Mouse (Mus musculus) CD8-positive naive resting alpha-beta T cell, adult 57 days (primary cell): ENCODE data around the gene Mta2. TPM values are rescaled to one million over a fixed set of nuclear protein-coding genes. Genes with fewer than 3 reads are reported as not detected.

Source experiments
- total RNA-seq: library from RNA; stranded (reverse); gene quantifications from one replicate; pipeline ENCODE4 v1.2.4, GENCODE M21; 2023

The Mta2 gene
- total RNA-seq = 164 TPM

DNA sequence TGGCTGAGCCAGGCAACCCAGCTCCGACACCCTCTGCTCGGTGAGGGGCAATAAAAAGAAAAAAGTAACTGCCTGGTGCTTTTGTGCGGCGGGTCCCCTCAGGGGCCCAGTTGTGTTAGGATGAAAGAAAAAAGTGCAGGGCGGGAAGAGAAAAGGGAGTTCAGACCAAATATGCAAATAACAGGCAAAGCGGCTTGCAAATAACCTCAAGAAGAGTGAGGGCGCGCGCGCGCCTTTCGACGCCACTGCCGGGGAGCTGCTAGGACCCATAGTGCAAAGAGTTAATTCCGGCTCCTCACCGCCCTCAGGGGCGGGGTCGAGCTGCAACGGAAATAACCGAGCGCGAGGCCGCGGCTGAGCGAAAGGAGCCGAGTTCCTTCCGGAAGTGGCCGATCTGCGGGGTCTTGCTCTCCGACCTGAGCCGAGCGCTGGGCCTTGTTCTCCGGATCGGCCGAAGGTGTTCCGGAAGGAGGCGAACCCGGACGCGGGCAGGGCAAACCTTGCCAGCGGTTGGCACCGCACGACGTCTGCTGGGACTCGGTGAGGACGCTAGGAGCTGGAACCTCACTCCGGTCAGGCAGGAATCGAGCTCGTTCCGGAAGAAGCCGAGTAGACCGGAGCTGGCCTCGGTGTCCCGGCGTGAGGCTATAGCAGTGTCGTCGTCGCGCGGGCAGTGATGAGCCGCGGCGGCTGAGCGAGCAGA lies at the start of gene Mta2:
Gene Mta2 (plus strand): TSS at position 361 of the 703 bp plus-strand sequence.

DNA sequence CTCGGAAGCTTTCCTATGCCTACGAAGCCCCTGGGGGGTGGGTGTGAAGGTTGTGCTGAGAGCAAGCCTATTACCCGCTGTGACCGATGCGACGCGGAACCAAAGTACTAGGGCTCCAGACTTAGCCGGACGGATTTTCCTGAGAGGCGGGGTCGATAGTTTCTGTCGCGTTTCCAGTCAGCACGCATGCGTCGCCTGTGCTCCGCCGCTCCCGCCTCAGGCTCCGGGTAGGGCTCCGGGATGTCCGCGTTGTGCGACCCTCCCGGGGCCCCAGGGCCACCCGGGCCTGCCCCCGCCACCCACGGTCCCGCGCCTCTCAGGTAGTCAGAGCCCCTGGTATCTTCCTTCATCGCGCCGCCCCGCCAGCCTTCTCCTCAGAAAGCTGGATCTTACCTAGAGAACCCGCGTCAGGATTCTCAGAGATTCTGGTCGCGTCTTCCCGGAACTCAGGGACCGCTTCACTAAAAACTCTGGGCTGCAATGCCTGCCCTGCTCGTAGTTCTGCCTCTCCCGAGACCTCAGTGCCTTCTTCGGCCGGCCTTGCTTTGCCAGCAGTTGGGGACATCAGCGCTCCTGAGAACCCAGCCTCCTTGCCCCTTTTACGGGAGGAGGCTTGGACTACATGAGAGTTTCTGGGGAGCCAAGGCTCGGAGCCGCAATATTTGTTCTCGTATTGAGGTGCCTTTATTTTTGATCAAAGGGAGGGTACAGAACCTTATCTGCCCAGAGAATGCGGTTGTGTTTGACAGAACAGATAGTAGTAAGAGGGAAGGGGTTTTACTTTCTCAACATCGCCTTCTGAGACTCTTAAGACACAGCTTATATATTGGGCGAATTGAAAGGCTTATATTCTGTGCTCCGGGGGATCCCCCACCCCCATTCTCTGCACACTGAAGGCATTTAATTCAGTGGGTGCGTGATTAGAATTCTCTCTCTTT lies 48.6 kb upstream of the Mta2 start, which contains the start of gene Ints5:
Gene Ints5 (plus strand): TSS at position 177 of the 938 bp plus-strand sequence.

DNA sequence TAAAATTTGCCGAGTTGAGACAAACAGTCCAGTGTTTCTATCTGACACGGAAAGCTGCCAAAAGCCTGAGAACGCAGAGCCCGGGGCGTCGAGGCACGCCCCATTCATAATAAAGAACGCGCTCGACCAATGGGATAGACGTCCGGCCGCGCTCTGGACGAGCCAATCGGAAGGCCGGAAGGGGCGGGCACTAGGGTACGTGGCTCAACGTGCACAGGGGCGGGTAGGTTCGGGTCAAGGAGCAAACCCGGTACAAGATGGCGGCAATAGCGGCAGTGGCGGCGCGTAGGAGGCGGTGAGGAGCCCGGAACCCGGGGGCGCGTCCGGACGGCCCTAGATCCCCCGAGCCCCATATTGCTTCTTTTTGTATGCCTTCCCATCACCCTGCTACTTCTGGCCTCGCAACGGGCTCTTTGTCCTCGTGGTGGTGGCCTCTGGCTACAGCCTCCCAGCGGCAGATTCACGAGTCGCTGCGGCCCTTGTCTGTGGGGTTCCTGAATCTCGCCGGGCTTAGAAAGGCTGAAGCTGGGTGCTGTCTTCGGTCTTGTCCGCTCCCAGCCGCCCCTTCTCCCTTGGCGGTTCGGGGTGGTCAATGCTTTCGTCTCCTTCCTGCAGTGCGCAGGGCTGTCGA lies 43.7 kb upstream of the Mta2 start, which contains the start of gene Ganab:
Gene Ganab (plus strand): TSS at position 207 of the 631 bp plus-strand sequence.

GRCm38 (mm10) chr19:8920073-8920736 lies 21.5 kb upstream of the Mta2 start, which contains the start of gene B3gat3:
Gene B3gat3 (plus strand): TSS chr19:8920374.

DNA sequence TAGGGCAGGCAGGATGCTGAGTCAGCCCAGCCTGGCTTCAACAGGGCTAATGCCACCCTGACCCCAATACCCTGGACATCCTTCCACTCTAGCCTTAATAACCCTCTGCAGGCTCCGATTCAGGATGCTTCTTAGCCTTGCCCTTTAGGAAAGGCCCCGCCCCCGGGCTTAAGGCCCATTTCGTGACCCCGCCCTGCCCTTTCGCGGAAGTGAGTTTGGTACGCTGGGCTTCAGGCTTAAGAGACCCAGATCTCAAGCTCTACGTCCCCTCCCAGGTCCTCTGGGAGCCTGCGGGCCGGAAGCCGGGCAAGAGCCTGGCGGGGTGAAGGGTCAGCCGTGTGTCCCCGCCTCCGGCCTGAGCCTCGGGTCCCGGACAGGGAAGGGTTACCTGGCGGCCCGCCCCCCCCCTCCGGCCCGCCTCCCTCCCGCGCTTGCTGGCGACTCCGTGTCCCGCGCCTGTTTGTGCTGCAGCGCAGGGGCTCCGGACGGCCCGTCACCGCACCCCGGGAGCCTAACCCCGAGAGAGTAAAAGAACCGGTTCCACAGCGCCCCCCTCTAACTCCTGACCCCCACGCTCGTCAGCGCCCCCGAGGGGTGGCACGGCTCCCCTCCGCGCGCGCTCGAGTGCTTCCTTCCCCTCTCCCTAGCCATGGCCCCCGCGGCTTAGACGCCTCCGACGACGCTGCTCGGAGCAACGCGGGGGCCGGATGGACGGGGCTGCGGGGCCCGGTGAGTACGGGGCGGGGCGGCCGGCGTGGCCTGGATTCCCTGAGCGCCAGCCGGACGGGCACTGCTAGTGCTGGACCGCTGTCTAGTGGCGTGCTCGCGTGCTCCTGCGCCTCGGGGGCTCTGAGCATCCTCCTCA lies 12.2 kb upstream of the Mta2 start, which contains the start of the genes Rom1 and Eml3:
Gene Rom1 (minus strand): TSS at position 133 of the 865 bp plus-strand sequence.
Gene Eml3 (plus strand): TSS at position 329 of the 865 bp plus-strand sequence.

GRCm38 (mm10) chr19:8953135-8954039 lies 11.7 kb downstream of the Mta2 start, which contains the start of gene Tut1:
Gene Tut1 (plus strand): TSS chr19:8953847.

DNA sequence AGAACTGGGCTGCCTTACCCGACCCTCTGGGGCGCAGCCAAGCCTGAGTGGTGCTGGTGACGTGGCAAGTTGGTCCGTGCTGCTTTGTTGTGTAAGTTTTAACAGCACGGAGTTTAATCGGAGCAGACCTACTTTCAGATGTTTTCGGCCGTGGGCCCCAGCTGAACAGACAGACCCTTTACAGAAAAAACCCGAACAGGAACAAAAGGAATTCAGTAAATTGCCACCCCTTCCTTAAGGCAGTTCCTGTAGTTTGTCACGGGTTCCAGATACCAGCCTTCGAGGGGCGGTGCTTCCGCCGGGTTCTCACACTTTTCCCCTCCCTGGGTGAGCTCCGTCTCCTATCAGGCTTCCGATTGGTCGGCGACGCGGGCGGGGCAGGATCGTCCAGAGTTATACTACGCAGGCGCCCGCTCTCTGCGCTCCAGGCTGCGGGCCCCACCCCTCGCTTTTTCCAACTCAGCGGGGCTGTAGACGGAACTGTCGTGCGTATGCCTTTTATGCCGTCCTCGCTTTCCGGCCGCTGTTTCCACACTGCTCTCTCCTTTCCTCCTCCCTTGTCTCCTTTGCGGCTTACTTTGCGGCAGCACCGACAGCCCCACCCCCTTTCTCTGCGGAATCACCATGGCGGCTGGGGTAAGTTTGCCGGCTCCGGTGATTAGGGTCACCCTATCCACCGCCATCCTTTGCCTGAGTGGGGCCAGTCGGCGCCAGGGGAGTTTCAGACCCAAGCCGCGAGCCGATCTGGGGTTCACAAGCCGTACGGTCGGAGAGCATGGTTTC lies 25.1 kb downstream of the Mta2 start, which contains the start of gene Eef1g:
Gene Eef1g (plus strand): TSS at position 452 of the 783 bp plus-strand sequence.

GRCm38 (mm10) chr19:8989066-8989566 lies 47.4 kb downstream of the Mta2 start, which contains the start of gene Ahnak:
Gene Ahnak (plus strand): TSS chr19:8989284.

Other genes with a start within 250 kb of the Mta2 start
- 222 TPM for gene Slc3a2, start 218.5 kb upstream of the Mta2 start, total RNA-seq
- 116 TPM for gene Wdr74, start 206.0 kb upstream of the Mta2 start, total RNA-seq
- 10.2 TPM for gene 1700092M07Rik, start 201.2 kb upstream of the Mta2 start, total RNA-seq
- gene Stx5a, start 200.5 kb upstream of the Mta2 start, total RNA-seq = 221 TPM
- 393 TPM for gene Nxf1, start 184.8 kb upstream of the Mta2 start, total RNA-seq
- 39.0 TPM for gene Tmem223, start 170.9 kb upstream of the Mta2 start, total RNA-seq
- 75.2 TPM for gene Tmem179b, start 167.4 kb upstream of the Mta2 start, total RNA-seq
- gene Taf6l, start 155.5 kb upstream of the Mta2 start, total RNA-seq = 10.3 TPM
- 59.8 TPM for gene Polr2g, start 143.3 kb upstream of the Mta2 start, total RNA-seq
- 0.58 TPM for gene Zbtb3, start 139.3 kb upstream of the Mta2 start, total RNA-seq
- gene Ttc9c, start 122.5 kb upstream of the Mta2 start, total RNA-seq = 22.9 TPM
- 99.6 TPM for gene Hnrnpul2, start 121.9 kb upstream of the Mta2 start, total RNA-seq
- gene AC129217.1, start 112.1 kb upstream of the Mta2 start, total RNA-seq = 16.8 TPM
- 41.8 TPM for gene Bscl2, start 104.4 kb upstream of the Mta2 start, total RNA-seq
- gene Gng3, start 102.7 kb upstream of the Mta2 start, total RNA-seq = not detected
- 0.61 TPM for gene Lrrn4cl, start 91.1 kb upstream of the Mta2 start, total RNA-seq
- 113 TPM for gene Ubxn1, start 70.4 kb upstream of the Mta2 start, total RNA-seq
- gene Uqcc3, start 61.0 kb upstream of the Mta2 start, total RNA-seq = 31.5 TPM
- gene Lbhd1, start 58.1 kb upstream of the Mta2 start, total RNA-seq = 9.4 TPM
- gene Gm49403, start 57.9 kb upstream of the Mta2 start, total RNA-seq = not detected
- gene 1810009A15Rik, start 53.0 kb upstream of the Mta2 start, total RNA-seq = 33.6 TPM
- 7.6 TPM for gene Gm49416, start 52.9 kb upstream of the Mta2 start, total RNA-seq
- 21.6 TPM for gene Ints5, start 48.9 kb upstream of the Mta2 start, total RNA-seq
- 152 TPM for gene Ganab, start 43.8 kb upstream of the Mta2 start, total RNA-seq
- 60.9 TPM for gene B3gat3, start 21.5 kb upstream of the Mta2 start, total RNA-seq
- 6.9 TPM for gene Rom1, start 12.5 kb upstream of the Mta2 start, total RNA-seq
- gene Eml3, start 12.3 kb upstream of the Mta2 start, total RNA-seq = 86.8 TPM
- 42.6 TPM for gene Tut1, start 12.0 kb downstream of the Mta2 start, total RNA-seq
- gene Eef1g, start 25.2 kb downstream of the Mta2 start, total RNA-seq = 614 TPM
- 120 TPM for gene Ahnak, start 47.4 kb downstream of the Mta2 start, total RNA-seq
- not detected for gene Scgb1a1, start 146.1 kb downstream of the Mta2 start, total RNA-seq
- gene Asrgl1, start 193.8 kb downstream of the Mta2 start, total RNA-seq = 13.6 TPM